ENCODE assay signal across 18 mouse cellular contexts in genomic region chr9:21456930-21457634, GRCm38 (mm10). TPM values are rescaled to one million over a fixed set of nuclear protein-coding genes. Genes with fewer than 3 reads are reported as not detected.
DNase-seq lines count a peak whose midpoint lies in the region; ATAC-seq and TF ChIP-seq lines count a peak whose summit lies in the region.
"Had no signal": no experiment of that assay in that cellular context is flagged by ENCODE, and none has a peak within 500 bp of the region (broad histone marks: within the 10 kb centered on the region; RNA-seq: fewer than 3 reads in every experiment).

No protein-coding gene starts in this region.

- DNase-seq in limb, embryonic 10.5 days (ENCODE audit: low spot score) = no peak
- peak; percentile 50 for DNase-seq in 3134 (ENCODE audit: extremely low read depth, insufficient read length, low spot score)
- no peak for DNase-seq in urinary bladder, postnatal 14 days (ENCODE audit: low spot score)
- no peak for DNase-seq in cerebellum, adult 2 months
- DNase-seq in forebrain, embryonic 14.5 days (ENCODE audit: low spot score) = no peak
- DNase-seq: adrenal gland, postnatal 36 days; cerebellum, adult 9-11 months; heart, adult 18-20 months; kidney, adult 8-10 months; kidney, postnatal 4 days had no signal

- no peak overlapping the region for H3K9ac ChIP-seq in limb, embryonic 12.5 days (replicated peaks)
- no peak overlapping the region for H3K9ac ChIP-seq in forebrain, embryonic 14.5 days (ENCODE audit: low read length)
- H3K9ac ChIP-seq: forebrain, embryonic 15.5 days had no signal

- H3K36me3 ChIP-seq in limb, embryonic 12.5 days = peaks cover 31% of the 10 kb centered on the region
- H3K36me3 ChIP-seq in limb, embryonic 10.5 days = peaks cover 34% of the 10 kb centered on the region
- H3K36me3 ChIP-seq in E14TG2a.4 (ENCODE audit: insufficient read depth, low read length) = peaks cover 37% of the 10 kb centered on the region
- peaks cover 11% of the 10 kb centered on the region; the same call in 1 of the 2 replicates for H3K36me3 ChIP-seq in forebrain, embryonic 14.5 days (ENCODE audit: control insufficient read depth, insufficient read depth, low read length)
- H3K36me3 ChIP-seq: forebrain, embryonic 15.5 days had no signal

- H3K9me3 ChIP-seq in limb, embryonic 12.5 days = no peaks in the 10 kb centered on the region
- no peaks in the 10 kb centered on the region for H3K9me3 ChIP-seq in limb, embryonic 10.5 days (replicated peaks)
- H3K9me3 ChIP-seq in E14TG2a.4 (ENCODE audit: low read length) = no peaks in the 10 kb centered on the region
- no peaks in the 10 kb centered on the region for H3K9me3 ChIP-seq in forebrain, embryonic 14.5 days (replicated peaks; ENCODE audit: control insufficient read depth, low read length)
- H3K9me3 ChIP-seq: forebrain, embryonic 15.5 days; hindbrain, embryonic 10.5 days had no signal

- H3K27me3 ChIP-seq in limb, embryonic 12.5 days = no peaks in the 10 kb centered on the region
- no peaks in the 10 kb centered on the region for H3K27me3 ChIP-seq in limb, embryonic 10.5 days (ENCODE audit: low read depth, poor library complexity, severe bottlenecking)
- H3K27me3 ChIP-seq in E14TG2a.4 (ENCODE audit: insufficient read depth, low read length) = no peaks in the 10 kb centered on the region
- H3K27me3 ChIP-seq in cerebellum, adult 2 months (ENCODE audit: control insufficient read depth, insufficient read depth, low read length) = no peaks in the 10 kb centered on the region
- no peaks in the 10 kb centered on the region for H3K27me3 ChIP-seq in forebrain, embryonic 14.5 days (replicated peaks; ENCODE audit: control insufficient read depth, insufficient read depth, low read length)
- H3K27me3 ChIP-seq: forebrain, embryonic 15.5 days had no signal

- no peak overlapping the region for H3K4me2 ChIP-seq in limb, embryonic 12.5 days
- H3K4me2 ChIP-seq in forebrain, embryonic 14.5 days (ENCODE audit: low read length) = no peak overlapping the region
- H3K4me2 ChIP-seq: forebrain, embryonic 15.5 days had no signal

- 0 out of 2 replicates have a peak overlapping the region, but pooled peaks have one; percentile 1 for H3K27ac ChIP-seq in limb, embryonic 12.5 days
- no peak overlapping the region for H3K27ac ChIP-seq in limb, embryonic 10.5 days
- no peak overlapping the region for H3K27ac ChIP-seq in cerebellum, adult 2 months (ENCODE audit: insufficient read depth, low read length)
- no peak overlapping the region for H3K27ac ChIP-seq in forebrain, embryonic 14.5 days (ENCODE audit: low read depth, low read length)
- H3K27ac ChIP-seq: forebrain, embryonic 15.5 days; hindbrain, embryonic 10.5 days had no signal

- 83% methylated on average over 10 of the region's 10 CpGs for WGBS in limb, embryonic 12.5 days
- 89% methylated on average over 10 of the region's 10 CpGs for WGBS in limb, embryonic 10.5 days
- 76% methylated on average over 10 of the region's 10 CpGs for WGBS in cerebellum, adult 2 months
- WGBS in forebrain, embryonic 14.5 days = 85% methylated on average over 10 of the region's 10 CpGs

- no peaks in the 10 kb centered on the region for H3K4me1 ChIP-seq in limb, embryonic 12.5 days (replicated peaks)
- H3K4me1 ChIP-seq in limb, embryonic 10.5 days = no peaks in the 10 kb centered on the region; the same call in 1 of the 2 replicates
- peaks cover 98% of the 10 kb centered on the region for H3K4me1 ChIP-seq in E14TG2a.4 (replicated peaks; ENCODE audit: low read depth, low read length)
- H3K4me1 ChIP-seq in cerebellum, adult 2 months (ENCODE audit: control insufficient read depth, insufficient read depth, low read length) = peaks cover 19% of the 10 kb centered on the region
- H3K4me1 ChIP-seq in forebrain, embryonic 14.5 days (ENCODE audit: control insufficient read depth, insufficient read depth, low read length) = no peaks in the 10 kb centered on the region
- H3K4me1 ChIP-seq: forebrain, embryonic 15.5 days had no signal

- no peak for ATAC-seq in limb, embryonic 12.5 days (ENCODE audit: insufficient number of reproducible peaks, insufficient read depth, low FRiP score, low TSS enrichment, low read depth)
- ATAC-seq in granulocyte monocyte progenitor cell, adult 5-6 weeks (replicated peaks; ENCODE audit: poor library complexity, severe bottlenecking) = peak; percentile 54
- ATAC-seq in forebrain, embryonic 14.5 days = no peak
- ATAC-seq: CD4-positive, CD25-positive, alpha-beta regulatory T cell, adult 4 months; forebrain, embryonic 15.5 days; midbrain, embryonic 16.5 days had no signal

- no peak overlapping the region for H3K4me3 ChIP-seq in limb, embryonic 12.5 days (replicated peaks)
- no peak overlapping the region for H3K4me3 ChIP-seq in limb, embryonic 10.5 days
- H3K4me3 ChIP-seq in E14TG2a.4 (replicated peaks; ENCODE audit: low read length) = peak overlapping the region; percentile 60
- H3K4me3 ChIP-seq in cerebellum, adult 2 months (replicated peaks; ENCODE audit: insufficient read depth, low read depth, low read length) = no peak overlapping the region
- no peak overlapping the region for H3K4me3 ChIP-seq in forebrain, embryonic 14.5 days (ENCODE audit: low read depth, low read length)
- H3K4me3 ChIP-seq: erythroblast, embryonic 14.5 days; forebrain, embryonic 15.5 days; hindbrain, embryonic 10.5 days had no signal

- TF ChIP-seq POLR2A in cerebellum, adult 2 months (IDR thresholded peaks at IDR 0.05; ENCODE audit: borderline replicate concordance, insufficient read depth, low read length) = no peak

- TF ChIP-seq CTCF in E14TG2a.4 (conservative IDR thresholded peaks at IDR 0.05; ENCODE audit: low read length) = no peak
- TF ChIP-seq CTCF in cerebellum, adult 2 months (IDR thresholded peaks at IDR 0.05; ENCODE audit: borderline replicate concordance, insufficient read depth, low read depth, low read length) = no peak

RNA-seq across cellular contexts. Expression of gene Dnm2, which starts 32.4 kb away (rescaled TPM):
- 76.6 and 78.4 TPM in 2 replicates for polyA plus RNA-seq in limb, embryonic 12.5 days (2016; fragmentation: Nextera tagmentation; extraction: Ambion mirVana)
- polyA plus RNA-seq in limb, embryonic 10.5 days (2016; fragmentation: Nextera tagmentation; extraction: Ambion mirVana) = 71.7 and 79.7 TPM in 2 replicates
- total RNA-seq in granulocyte monocyte progenitor cell, adult 5-6 weeks (2014; fragmentation: Nextera tagmentation) = 76.9 and 91.2 TPM in 2 replicates
- 87.7 and 113 TPM in 2 replicates for total RNA-seq in granulocyte monocyte progenitor cell, adult 5-6 weeks (2017)
- 66.9 and 68.6 TPM in 2 replicates for polyA plus RNA-seq in cerebellum, adult 2 months (2012; rRNA removed)
- polyA plus RNA-seq in forebrain, embryonic 14.5 days (2014; fragmentation: Nextera tagmentation; extraction: Ambion mirVana) = 54.2 and 65.3 TPM in 2 replicates

RNA-seq across cellular contexts. Expression of gene Qtrt1, which starts 45.4 kb away (rescaled TPM):
- polyA plus RNA-seq in limb, embryonic 12.5 days (2016; fragmentation: Nextera tagmentation; extraction: Ambion mirVana) = 46.4 and 48.4 TPM in 2 replicates
- polyA plus RNA-seq in limb, embryonic 10.5 days (2016; fragmentation: Nextera tagmentation; extraction: Ambion mirVana) = 66.2 and 79.0 TPM in 2 replicates
- total RNA-seq in granulocyte monocyte progenitor cell, adult 5-6 weeks (2014; fragmentation: Nextera tagmentation) = 40.4 and 45.7 TPM in 2 replicates
- 21.2 and 34.9 TPM in 2 replicates for total RNA-seq in granulocyte monocyte progenitor cell, adult 5-6 weeks (2017)
- polyA plus RNA-seq in cerebellum, adult 2 months (2012; rRNA removed) = 37.5 and 39.5 TPM in 2 replicates
- 51.4 and 53.7 TPM in 2 replicates for polyA plus RNA-seq in forebrain, embryonic 14.5 days (2014; fragmentation: Nextera tagmentation; extraction: Ambion mirVana)

RNA-seq across cellular contexts. Expression of gene Tmed1, which starts 53.0 kb away (rescaled TPM):
- polyA plus RNA-seq in limb, embryonic 12.5 days (2016; fragmentation: Nextera tagmentation; extraction: Ambion mirVana) = 108 and 117 TPM in 2 replicates
- polyA plus RNA-seq in limb, embryonic 10.5 days (2016; fragmentation: Nextera tagmentation; extraction: Ambion mirVana) = 130 and 137 TPM in 2 replicates
- 8.4 and 13.9 TPM in 2 replicates for total RNA-seq in granulocyte monocyte progenitor cell, adult 5-6 weeks (2014; fragmentation: Nextera tagmentation)
- 17.4 and 23.6 TPM in 2 replicates for total RNA-seq in granulocyte monocyte progenitor cell, adult 5-6 weeks (2017)
- 25.9 and 26.4 TPM in 2 replicates for polyA plus RNA-seq in cerebellum, adult 2 months (2012; rRNA removed)
- 56.9 and 58.3 TPM in 2 replicates for polyA plus RNA-seq in forebrain, embryonic 14.5 days (2014; fragmentation: Nextera tagmentation; extraction: Ambion mirVana)
